Mouse (Mus musculus) hindlimb bud, embryonic 11.5 days (tissue): ENCODE data around the gene Trim8.

Source experiments
- DNase-seq: peaks from one replicate; pipeline ENCODE4 v3.0.0-alpha.2; 2012; ENCODE audit warnings: low read depth, low spot score; ENCODE audit errors: extremely low spot score

The Trim8 gene

DNA sequence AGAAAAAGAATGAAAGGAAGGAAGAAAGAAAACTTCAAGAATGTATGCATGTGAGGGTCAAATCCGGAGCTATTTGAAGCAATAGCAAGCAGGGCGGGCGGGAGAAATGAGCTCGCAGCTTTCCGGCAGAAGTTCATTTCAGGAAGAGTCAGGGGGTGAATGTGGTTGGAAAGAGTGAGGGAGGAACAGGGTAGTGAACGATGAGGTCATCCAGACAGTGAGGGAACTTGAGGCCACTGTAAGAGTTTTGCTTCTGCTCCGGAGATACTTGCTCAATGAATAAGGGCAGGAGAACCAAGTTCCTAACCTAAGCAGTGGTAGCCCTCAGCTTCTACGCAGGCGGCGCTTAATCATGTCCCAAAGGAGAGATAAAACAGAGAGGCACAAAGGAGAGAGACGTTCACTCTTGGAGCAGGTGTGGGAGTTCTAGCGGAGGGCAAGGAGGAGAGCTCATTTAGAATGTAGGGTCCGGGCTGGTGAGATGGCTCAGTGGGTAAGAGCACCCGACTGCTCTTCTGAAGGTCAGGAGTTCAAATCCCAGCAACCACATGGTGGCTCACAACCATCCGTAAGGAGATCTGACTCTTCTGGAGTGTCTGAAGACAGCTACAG is 21.0 kb downstream of the Trim8 start:
- no peak for DNase-seq

- DNase-seq = no peak
Observed at GRCm38 (mm10) chr19:46523131-46523479, 21.6 kb downstream of the Trim8 start.

DNA sequence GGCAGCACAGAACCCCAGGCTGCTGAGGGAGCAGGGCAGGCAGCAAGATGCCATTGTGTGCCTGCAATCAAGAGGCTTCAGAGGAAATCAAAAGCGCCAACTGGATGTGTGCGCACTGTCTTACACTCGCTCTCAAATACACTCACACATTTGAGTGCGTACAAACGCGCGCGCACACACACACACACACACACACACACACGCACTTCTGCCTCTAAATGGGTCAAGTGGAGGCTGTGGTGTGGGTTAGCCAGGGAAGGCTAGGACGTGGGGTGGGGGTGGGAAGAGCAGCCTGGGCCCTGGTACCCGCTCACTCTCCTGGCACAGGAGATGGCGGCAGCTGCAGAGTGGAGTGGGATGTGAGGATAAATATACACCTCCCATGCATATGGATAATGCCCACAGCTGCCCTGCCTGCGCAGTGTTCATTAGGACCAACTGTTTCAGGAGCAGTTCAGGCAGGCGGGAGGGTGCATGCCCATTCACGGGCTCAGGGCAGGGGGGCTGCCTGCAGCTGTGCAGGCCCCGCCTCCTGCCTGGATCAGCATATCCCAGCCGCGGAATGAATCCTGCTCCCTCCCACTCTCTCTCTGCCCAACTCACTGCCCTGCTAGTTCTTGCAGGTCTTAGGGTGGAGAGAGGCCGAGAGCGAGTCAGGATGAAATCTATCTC is 22.1 kb downstream of the Trim8 start:
- DNase-seq = no peak

- DNase-seq = no peak
Observed at GRCm38 (mm10) chr19:46524152-46524544, 22.6 kb downstream of the Trim8 start.

DNA sequence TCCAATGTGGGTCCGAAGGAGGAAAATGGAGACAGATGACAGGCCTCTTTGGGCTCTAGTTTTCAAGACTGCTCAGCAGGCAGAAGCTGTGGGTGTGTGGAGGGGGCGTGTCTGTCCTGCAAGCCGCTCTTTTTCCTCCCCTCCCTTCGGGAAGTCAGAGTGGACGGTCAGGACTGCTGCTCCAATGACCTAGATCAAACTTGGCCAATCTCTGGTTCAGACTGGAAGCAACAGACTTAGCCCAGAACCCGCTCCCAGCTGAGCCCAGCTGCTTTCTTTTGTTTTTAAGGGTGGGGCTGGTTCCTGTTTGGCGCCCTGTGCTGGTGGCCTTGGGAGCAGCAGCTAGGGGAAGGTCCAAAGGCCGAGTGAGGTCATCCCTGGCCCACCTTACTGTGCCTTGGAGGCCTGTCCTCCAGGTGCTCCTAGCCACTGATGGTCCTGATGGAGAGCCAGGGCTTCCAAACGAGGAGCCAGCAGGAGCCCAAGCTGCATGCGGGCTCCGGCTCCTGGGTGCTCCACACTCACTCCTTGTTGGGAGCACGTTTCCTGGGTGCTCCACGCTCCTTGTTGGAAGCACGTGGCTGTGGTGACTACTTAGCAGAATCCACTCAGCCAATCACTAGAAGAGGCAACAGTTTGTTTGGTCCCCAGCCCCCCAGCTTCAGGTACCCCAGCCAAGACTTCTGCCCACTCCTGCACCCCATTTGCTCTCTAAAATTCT is 23.3 kb downstream of the Trim8 start:
- DNase-seq = no peak

- DNase-seq = no peak
Observed at GRCm38 (mm10) chr19:46525691-46526631, 24.5 kb downstream of the Trim8 start.

GRCm38 (mm10) chr19:46527632-46528528 is 26.4 kb downstream of the Trim8 start:
- DNase-seq = no peak

DNA sequence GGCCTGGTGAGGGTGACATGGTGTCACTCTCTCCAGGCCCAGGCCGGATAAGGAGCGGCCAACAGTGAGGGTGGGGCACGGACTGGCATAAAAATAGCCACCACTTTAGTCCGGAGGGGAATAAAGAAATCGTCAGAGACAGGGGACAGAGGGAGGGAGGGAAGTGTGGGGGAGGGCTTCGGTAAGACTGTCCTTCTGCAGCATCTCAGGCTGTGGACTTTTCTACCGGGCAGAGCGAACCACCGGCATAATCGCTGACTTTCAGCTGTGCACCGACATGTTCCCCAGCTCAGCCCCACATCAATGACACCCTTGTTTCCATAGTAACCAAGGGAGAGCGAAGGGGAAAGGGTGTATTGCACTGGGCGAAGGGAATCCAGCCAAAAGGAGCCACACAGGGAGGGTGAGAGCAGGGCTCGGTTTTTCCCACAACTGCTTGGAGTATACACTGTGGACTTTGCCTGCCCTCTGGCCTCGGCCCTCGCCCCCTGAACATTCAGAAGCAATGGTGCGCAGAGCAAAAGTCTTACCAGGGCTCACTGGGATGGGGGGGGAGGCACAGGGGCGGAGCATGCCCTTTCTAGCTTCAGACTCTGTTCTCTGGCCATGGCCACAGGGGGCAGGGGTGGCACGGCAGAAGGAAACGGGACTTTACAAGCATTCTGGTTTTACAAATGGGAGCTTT is 27.2 kb downstream of the Trim8 start:
- DNase-seq = no peak

DNA sequence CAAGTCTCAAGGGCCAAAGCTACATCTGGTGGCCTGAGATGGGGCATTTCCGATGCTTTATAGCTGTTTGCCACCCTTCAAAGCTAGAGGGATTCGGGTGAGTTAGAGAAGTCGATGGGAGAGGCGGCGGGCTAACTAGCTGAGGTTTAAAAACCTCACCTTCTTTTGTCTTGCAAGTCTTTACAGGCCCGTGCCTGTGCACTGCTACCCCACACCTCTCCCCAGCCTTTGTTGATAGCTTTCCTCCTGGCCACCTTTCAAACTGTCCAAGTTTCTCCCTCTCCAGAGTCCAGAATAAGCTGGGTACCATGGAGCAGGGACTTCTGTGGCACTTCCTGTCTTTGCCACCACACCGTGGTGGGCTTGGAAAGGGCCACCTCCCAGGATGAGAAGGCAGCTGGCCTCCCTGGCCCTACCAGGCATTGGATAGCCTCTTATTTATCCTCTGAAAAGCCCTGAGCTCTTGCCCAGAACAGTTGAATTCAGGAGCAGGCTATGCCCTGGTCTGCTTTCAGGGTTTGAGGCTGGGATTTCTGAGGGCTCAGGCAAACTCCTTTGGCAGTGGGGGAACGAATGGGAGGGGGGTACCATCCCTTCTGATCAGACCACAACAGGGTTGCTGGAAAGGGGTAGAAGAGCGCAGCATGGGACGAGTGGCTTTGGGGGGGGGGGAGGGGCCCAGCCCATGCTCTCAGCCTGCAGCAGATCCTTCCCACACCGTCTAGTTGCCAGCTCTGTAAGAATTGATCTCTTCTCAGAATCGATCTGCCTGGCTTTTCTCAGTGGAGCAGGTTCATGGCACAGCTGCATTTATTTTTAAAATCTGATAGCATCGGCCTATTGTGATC is 28.3 kb downstream of the Trim8 start:
- no peak for DNase-seq

DNA sequence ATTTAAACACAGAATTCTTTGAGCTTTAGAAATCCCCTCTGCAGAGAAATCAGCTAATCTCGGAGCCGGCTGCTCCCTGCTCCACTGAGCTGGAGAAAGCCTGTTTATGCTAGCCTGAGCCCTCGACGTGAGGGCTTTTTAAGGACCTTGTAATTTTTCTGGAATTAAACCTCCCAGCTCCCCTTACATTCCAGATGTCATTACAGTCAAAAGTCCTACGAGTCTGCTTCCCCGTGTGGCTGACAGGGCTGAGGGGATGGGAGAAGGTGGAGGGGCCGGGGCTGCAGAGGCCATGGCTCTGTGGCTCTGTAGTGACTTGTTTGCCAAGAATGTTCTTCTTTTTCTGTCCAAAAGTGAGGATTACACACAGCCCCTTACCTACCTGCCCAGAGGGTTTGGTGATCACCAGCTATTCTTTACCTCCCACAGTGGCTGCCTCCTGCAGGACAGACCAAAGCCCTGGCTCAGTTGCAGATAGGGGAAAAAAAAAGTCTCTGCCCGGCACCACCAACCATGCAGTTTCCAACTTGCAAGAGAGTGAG is 29.0 kb downstream of the Trim8 start:
- no peak for DNase-seq

GRCm38 (mm10) chr19:46531071-46532030 is 29.8 kb downstream of the Trim8 start:
- DNase-seq = no peak

- DNase-seq = no peak
Observed at GRCm38 (mm10) chr19:46532031-46532688, 30.7 kb downstream of the Trim8 start.

DNA sequence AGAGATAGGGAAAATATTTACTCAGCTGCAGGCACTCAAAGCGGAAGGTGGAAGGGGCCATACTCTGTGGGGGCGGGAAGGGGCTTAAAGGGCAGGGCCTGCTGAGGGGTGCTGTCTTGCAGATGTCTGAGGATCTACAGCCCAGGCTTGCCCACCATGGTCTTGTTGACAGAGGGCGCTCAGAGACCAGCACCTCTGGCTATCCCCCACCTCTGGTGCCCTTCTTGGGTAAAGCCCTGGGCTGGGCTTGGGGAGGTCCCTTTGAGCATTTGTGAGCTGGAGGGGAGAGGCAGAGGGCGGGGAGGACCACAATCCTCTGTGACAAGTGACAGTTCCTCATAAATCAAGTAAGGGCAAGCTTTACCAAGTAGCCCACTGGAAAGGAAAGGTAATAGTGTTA is 31.6 kb downstream of the Trim8 start:
- no peak for DNase-seq

GRCm38 (mm10) chr19:46533525-46533924 is 32.0 kb downstream of the Trim8 start:
- no peak for DNase-seq

- no peak for DNase-seq
Observed at GRCm38 (mm10) chr19:46534542-46535098, 33.1 kb downstream of the Trim8 start.

DNA sequence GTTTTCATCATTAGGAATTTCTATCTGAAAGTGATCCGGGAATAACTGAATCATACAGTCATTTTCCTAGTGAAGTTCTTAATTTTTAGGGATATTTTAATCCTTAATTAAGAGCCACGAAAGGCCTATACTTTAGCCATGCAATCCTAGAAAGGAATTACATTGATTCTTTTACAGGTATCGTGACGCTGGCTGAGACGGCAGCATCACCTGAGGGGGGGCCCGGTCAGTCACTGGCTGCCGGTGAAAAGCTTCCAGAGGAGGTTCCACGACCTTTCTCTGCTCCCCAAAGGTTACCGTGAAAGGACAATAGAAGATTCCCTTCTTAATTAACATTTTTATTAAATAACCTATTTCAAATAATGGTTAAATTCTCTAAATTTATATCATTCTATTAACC is 35.9 kb downstream of the Trim8 start:
- no peak for DNase-seq

- no peak for DNase-seq
Observed at GRCm38 (mm10) chr19:46538213-46538612, 36.7 kb downstream of the Trim8 start.
